Mouse (Mus musculus) 3T3-L1 (cell line): ENCODE measurements around the gene Prpf4b.
"Not testable (repeated sequence)": the region's sequence is repeated elsewhere in the genome, so short reads cannot be mapped to it uniquely, and the experiment has no call there.

Source experiments
- DNase-seq: peaks from one replicate; pipeline ENCODE4 v3.0.0-alpha.2; 2015; ENCODE audit warnings: low read depth, low spot score

Gene Prpf4b

GRCm38 (mm10) chr13:34934931-34935644 is 60.0 kb downstream of the Prpf4b start:
- DNase-seq, result no peak

- peak; percentile 58 for DNase-seq
Measured at GRCm38 (mm10) chr13:34942370-34942769, 67.3 kb downstream of the Prpf4b start.

- DNase-seq, result not testable (repeated sequence)
Measured at GRCm38 (mm10) chr13:34951437-34951836, 76.3 kb downstream of the Prpf4b start.
